Comparison of ENCODE assay signal across 15 mouse cellular contexts in the genomic region with DNA sequence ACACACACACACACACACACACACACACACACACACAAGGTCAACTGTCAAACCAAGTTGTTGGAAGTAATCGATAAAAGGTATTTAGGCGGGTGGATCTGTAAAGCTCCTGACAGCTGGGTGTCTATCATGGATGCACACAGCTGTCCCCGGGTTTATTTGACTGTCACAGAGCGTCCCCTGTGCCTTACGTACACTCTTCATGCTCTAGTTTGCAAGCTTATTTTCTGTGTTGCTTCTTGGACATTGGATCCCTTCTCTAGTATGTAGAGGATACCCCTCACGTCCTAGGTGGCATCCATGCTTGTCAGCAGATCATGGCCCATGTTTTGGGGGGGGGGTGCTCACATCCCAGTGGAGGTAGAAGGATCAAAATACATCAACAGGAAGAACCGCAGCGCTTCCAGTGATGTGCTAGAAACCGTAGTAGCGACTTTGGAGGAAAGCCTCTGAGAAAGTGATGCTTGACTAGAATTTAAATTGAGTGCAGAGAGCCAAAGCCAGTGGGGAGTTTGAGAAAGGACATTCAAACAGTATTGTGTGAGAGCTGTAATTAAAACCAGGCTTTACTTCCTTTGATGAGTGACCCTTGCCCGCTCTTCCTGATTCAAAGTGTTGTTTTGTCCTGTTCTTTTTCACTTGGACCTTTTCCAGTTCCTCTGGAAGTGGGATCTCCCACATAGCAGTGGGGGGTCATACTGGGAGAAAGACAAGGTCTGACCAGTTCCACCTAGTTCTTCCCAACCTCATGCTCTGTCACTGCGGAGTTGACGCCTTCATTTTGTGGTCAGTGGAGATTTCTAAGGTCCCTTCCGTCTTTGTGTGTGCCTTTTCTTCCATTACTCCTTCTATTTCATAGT. TPM values are rescaled to one million over a fixed set of nuclear protein-coding genes. Genes with fewer than 3 reads are reported as not detected.
DNase-seq lines count a peak whose midpoint lies in the region; ATAC-seq and TF ChIP-seq lines count a peak whose summit lies in the region.
"Had no signal": no experiment of that assay in that cellular context is flagged by ENCODE, and none has a peak within 500 bp of the region (broad histone marks: within the 10 kb centered on the region; RNA-seq: fewer than 3 reads in every experiment).

No protein-coding gene starts in this region.

- no peak for TF ChIP-seq CTCF in forebrain, postnatal 0 days (IDR thresholded peaks at IDR 0.05; ENCODE audit: low read depth)
- TF ChIP-seq CTCF in layer of hippocampus, adult 2 months (conservative IDR thresholded peaks at IDR 0.05) = no peak
- no peak for TF ChIP-seq CTCF in brain, embryonic 14.5 days (IDR thresholded peaks at IDR 0.05; ENCODE audit: borderline replicate concordance, extremely low read depth, insufficient read depth, insufficient read length)

- H3K4me1 ChIP-seq in forebrain, postnatal 0 days (ENCODE audit: insufficient read depth) = no peaks in the 10 kb centered on the region
- peaks cover 37% of the 10 kb centered on the region for H3K4me1 ChIP-seq in forebrain, embryonic 10.5 days
- no peaks in the 10 kb centered on the region for H3K4me1 ChIP-seq in midbrain, embryonic 15.5 days

- no peak overlapping the region for H3K9ac ChIP-seq in forebrain, postnatal 0 days
- H3K9ac ChIP-seq in midbrain, embryonic 15.5 days = no peak overlapping the region

- ATAC-seq in forebrain, postnatal 0 days = peak; percentile 75
- no peak for ATAC-seq in midbrain, embryonic 15.5 days (replicated peaks)

- no peak overlapping the region for H3K4me2 ChIP-seq in forebrain, postnatal 0 days (ENCODE audit: low read depth)
- H3K4me2 ChIP-seq in midbrain, embryonic 15.5 days = no peak overlapping the region
- H3K4me2 ChIP-seq: heart, embryonic 11.5 days had no signal

- H3K27ac ChIP-seq in forebrain, postnatal 0 days (ENCODE audit: low read depth, low read length) = peak overlapping the region; percentile 69; the same call in 1 of the 2 replicates
- H3K27ac ChIP-seq in forebrain, embryonic 10.5 days = no peak overlapping the region; the same call in 1 of the 2 replicates
- H3K27ac ChIP-seq in layer of hippocampus, adult 2 months = peak overlapping the region; percentile 59
- H3K27ac ChIP-seq in midbrain, embryonic 15.5 days = peak overlapping the region; percentile 63

- TF ChIP-seq POLR2A in brain, embryonic 14.5 days (IDR thresholded peaks at IDR 0.05; ENCODE audit: borderline replicate concordance, extremely low read depth, insufficient read depth, insufficient read length, poor library complexity, severe bottlenecking) = no peak

- H3K27me3 ChIP-seq in forebrain, postnatal 0 days (ENCODE audit: insufficient read depth, low read length) = no peaks in the 10 kb centered on the region
- no peaks in the 10 kb centered on the region for H3K27me3 ChIP-seq in forebrain, embryonic 10.5 days (ENCODE audit: poor library complexity, severe bottlenecking)
- H3K27me3 ChIP-seq in midbrain, embryonic 15.5 days (replicated peaks) = no peaks in the 10 kb centered on the region

- 52% methylated on average over 14 of the region's 14 CpGs for WGBS in forebrain, postnatal 0 days
- WGBS in forebrain, embryonic 10.5 days = 72% methylated on average over 14 of the region's 14 CpGs
- 54% methylated on average over 14 of the region's 14 CpGs for WGBS in midbrain, embryonic 15.5 days

- no peak overlapping the region for H3K4me3 ChIP-seq in forebrain, postnatal 0 days (ENCODE audit: low read depth, low read length)
- H3K4me3 ChIP-seq in forebrain, embryonic 10.5 days = no peak overlapping the region
- no peak overlapping the region for H3K4me3 ChIP-seq in layer of hippocampus, adult 2 months
- no peak overlapping the region for H3K4me3 ChIP-seq in midbrain, embryonic 15.5 days
- H3K4me3 ChIP-seq: erythroblast, embryonic 14.5 days had no signal

- peak; percentile 23 for DNase-seq in forebrain, postnatal 0 days
- no peak for DNase-seq in forebrain, embryonic 10.5 days (ENCODE audit: extremely low spot score, low spot score)
- peak in 1 of 2 experiments; percentile 42 for DNase-seq in layer of hippocampus, adult 2 months (ENCODE audit: low spot score in 2 of 2)
- DNase-seq in layer of hippocampus, postnatal 36 days = no peak
- DNase-seq in brain, embryonic 14.5 days (ENCODE audit: low read depth) = peak; percentile 68
- DNase-seq in gastrocnemius, postnatal 25 days = no peak
- no peak for DNase-seq in cerebellum, adult 8-10 months
- DNase-seq: adrenal gland, postnatal 25 days; heart, postnatal 4 days; left cerebral cortex, postnatal 4 days; right cerebral cortex, postnatal 4 days; thymus, adult 2 months had no signal

- H3K36me3 ChIP-seq in forebrain, postnatal 0 days (ENCODE audit: insufficient read depth) = no peaks in the 10 kb centered on the region
- peaks cover 8% of the 10 kb centered on the region for H3K36me3 ChIP-seq in forebrain, embryonic 10.5 days (replicated peaks)
- no peaks in the 10 kb centered on the region for H3K36me3 ChIP-seq in midbrain, embryonic 15.5 days (replicated peaks)

- no peaks in the 10 kb centered on the region for H3K9me3 ChIP-seq in forebrain, postnatal 0 days (ENCODE audit: low read length)
- no peaks in the 10 kb centered on the region for H3K9me3 ChIP-seq in forebrain, embryonic 10.5 days
- H3K9me3 ChIP-seq in midbrain, embryonic 15.5 days = no peaks in the 10 kb centered on the region

RNA-seq across cellular contexts. Expression of a gene that starts 41.4 kb away (rescaled TPM):
- total RNA-seq in forebrain, postnatal 0 days (2014; rRNA removed) = 2.2 and 3.6 TPM in 2 replicates
- polyA plus RNA-seq in forebrain, postnatal 0 days (2015; fragmentation: Nextera tagmentation; extraction: Ambion mirVana) = 0.63 and 1.5 TPM in 2 replicates
- polyA plus RNA-seq in forebrain, embryonic 10.5 days (2016; fragmentation: Nextera tagmentation; extraction: Ambion mirVana) = 3.5 and 3.6 TPM in 2 replicates
- total RNA-seq in layer of hippocampus, adult 2 months (2021) = 10 to 100 TPM; 10.6 to 12.3 TPM
- 10 to 100 TPM in 1 of 2 experiments, 1 to 10 TPM in 1; 9.3 to 14.3 TPM for total RNA-seq in layer of hippocampus, postnatal 36 days (2021)
- 2.9 and 5.4 TPM in 2 replicates for polyA plus RNA-seq in brain, embryonic 14.5 days (2012; rRNA removed)
- 2.3 and 2.5 TPM in 2 replicates for polyA plus RNA-seq in midbrain, embryonic 15.5 days (2015; fragmentation: Nextera tagmentation; extraction: Ambion mirVana)
- total RNA-seq in gastrocnemius, postnatal 25 days (2021) = 1 to 10 TPM; 2.0 to 2.7 TPM

RNA-seq across cellular contexts. Expression of a gene that starts 41.6 kb away (rescaled TPM):
- 65.9 and 66.0 TPM in 2 replicates for total RNA-seq in forebrain, postnatal 0 days (2014; rRNA removed)
- polyA plus RNA-seq in forebrain, postnatal 0 days (2015; fragmentation: Nextera tagmentation; extraction: Ambion mirVana) = 37.5 and 40.1 TPM in 2 replicates
- 28.1 and 28.9 TPM in 2 replicates for polyA plus RNA-seq in forebrain, embryonic 10.5 days (2016; fragmentation: Nextera tagmentation; extraction: Ambion mirVana)
- total RNA-seq in layer of hippocampus, adult 2 months (2021) = 10 to 100 TPM; 58.6 to 69.4 TPM
- 10 to 100 TPM; 61.6 to 72.6 TPM for total RNA-seq in layer of hippocampus, postnatal 36 days (2021)
- 53.2 and 56.2 TPM in 2 replicates for polyA plus RNA-seq in brain, embryonic 14.5 days (2012; rRNA removed)
- 59.0 and 62.5 TPM in 2 replicates for polyA plus RNA-seq in midbrain, embryonic 15.5 days (2015; fragmentation: Nextera tagmentation; extraction: Ambion mirVana)
- 10 to 100 TPM; 27.6 to 28.8 TPM for total RNA-seq in gastrocnemius, postnatal 25 days (2021)

Comparison
In these comparisons a context has a peak if more than half of its experiments do, and no peak if none do; other contexts are left out.
1. DNase-seq: peak in forebrain, postnatal 0 days (single experiment) and brain, embryonic 14.5 days (single experiment); none in forebrain, embryonic 10.5 days (single experiment), layer of hippocampus, postnatal 36 days (0 of 2), gastrocnemius, postnatal 25 days (single experiment) and cerebellum, adult 8-10 months (single experiment).